Mouse (Mus musculus) forebrain, embryonic 16.5 days (tissue): ENCODE data around the gene Tmem116. TPM values are rescaled to one million over a fixed set of nuclear protein-coding genes. Genes with fewer than 3 reads are reported as not detected.

ENCODE experiments used
- ATAC-seq: fragments of 200-750 bp; cut with Nextera tagmentation; 2 replicates; pipeline ENCODE4 v1.8.0; 2017; ENCODE audit warnings: mild to moderate bottlenecking, moderate library complexity
- H3K27ac ChIP-seq: fragments of 300-500 bp; sonication (generic); 2 replicates; pipeline ENCODE4 v1.5.1; 2014; ENCODE audit warnings: low read length, control low read depth
- H3K27me3 ChIP-seq: fragments of 300-500 bp; sonication (generic); replicated peaks from 2 replicates; pipeline ENCODE4 v1.6.1; 2014; ENCODE audit warnings: low read length; ENCODE audit not compliant: control insufficient read depth, insufficient read depth
- H3K36me3 ChIP-seq: fragments of 300-500 bp; sonication (generic); 2 replicates; pipeline ENCODE4 v1.6.1; 2014; ENCODE audit not compliant: control insufficient read depth, insufficient read depth
- H3K4me1 ChIP-seq: fragments of 300-500 bp; sonication (generic); replicated peaks from 2 replicates; pipeline ENCODE4 v1.6.1; 2014; ENCODE audit warnings: low read length; ENCODE audit not compliant: control insufficient read depth, insufficient read depth
- H3K4me2 ChIP-seq: fragments of 300-500 bp; sonication (generic); 2 replicates; pipeline ENCODE4 v1.6.1; 2014; ENCODE audit warnings: mild to moderate bottlenecking, low read length, control low read depth
- H3K4me3 ChIP-seq: fragments of 300-500 bp; sonication (generic); replicated peaks from 2 replicates; pipeline ENCODE4 v1.5.1; 2014; ENCODE audit warnings: mild to moderate bottlenecking, low read length, control low read depth
- H3K9ac ChIP-seq: fragments of 300-500 bp; sonication (generic); replicated peaks from 2 replicates; pipeline ENCODE4 v1.6.1; 2014; ENCODE audit warnings: low read depth, low read length, control low read depth
- H3K9me3 ChIP-seq: fragments of 300-500 bp; sonication (generic); 2 replicates; pipeline ENCODE4 v1.6.1; 2016; ENCODE audit warnings: low read length; ENCODE audit not compliant: control insufficient read depth
- WGBS: fragments of 180-500 bp; shearing (Covaris S2); extraction: QIAGEN DNeasy Blood & Tissue Kit; methylation state at CpG from one replicate; pipeline ENCODE4 v1.1.7; 2014; 5-methylcytosine and 5-hydroxymethylcytosine counted together
- polyA plus RNA-seq: library from polyadenylated mRNA; unstranded; fragments of >200 nt; fragmentation: Nextera tagmentation; extraction: Ambion mirVana; gene quantifications from 2 replicates; pipeline ENCODE4 v1.2.1, GENCODE M21; 2015

The Tmem116 gene
- polyA plus RNA-seq, 1 experiment from 2014 or later: 1.9 TPM

DNA sequence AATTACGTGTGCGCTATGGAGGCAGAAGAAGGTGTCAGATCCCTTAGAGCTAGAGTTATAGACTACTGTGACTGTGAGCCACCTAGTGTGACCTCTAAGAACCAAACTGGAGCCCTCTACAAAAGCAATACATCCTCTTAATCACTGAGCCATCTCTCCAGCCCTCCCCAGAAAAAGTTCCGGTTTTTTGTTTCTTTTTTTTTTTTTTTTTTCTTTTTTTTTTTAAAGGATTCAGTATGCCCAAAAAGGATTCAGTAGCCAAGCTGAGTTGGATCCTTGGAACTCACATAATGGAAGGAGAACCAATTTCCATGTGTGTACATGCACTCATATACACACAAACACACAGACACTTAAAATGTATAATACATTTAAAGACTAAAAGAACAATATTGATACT, 91.7 kb downstream of the Tmem116 start:
- no peaks in the 10 kb centered on the region for H3K27me3 ChIP-seq
- no peaks in the 10 kb centered on the region for H3K9me3 ChIP-seq
- no peak overlapping the region for H3K4me2 ChIP-seq
- H3K4me1 ChIP-seq: peaks cover 33% of the 10 kb centered on the region
- no peak overlapping the region for H3K27ac ChIP-seq
- WGBS: 78% methylated on average over 3 of the region's 3 CpGs
- H3K9ac ChIP-seq: no peak overlapping the region
- H3K4me3 ChIP-seq: no peak overlapping the region
- H3K36me3 ChIP-seq: no peaks in the 10 kb centered on the region
- ATAC-seq: no peak

GRCm38 (mm10) chr5:121544910-121545792, 93.5 kb downstream of the Tmem116 start, which contains the start of the genes Adam1a and Gm42878:
TSS of gene Adam1a (minus strand) at chr5:121545482.
TSS of gene Gm42878 (minus strand) at chr5:121545482.
- Histone ChIP-seq H3K4me2 (peak within 1 kb of the TSS; percentile 82), H3K27ac (peak within 1 kb of the TSS; percentile 96), H3K27me3 (no peaks in the 10 kb centered on the region), H3K36me3 (no peaks in the 10 kb centered on the region), H3K9me3 (no peaks in the 10 kb centered on the region), H3K9ac (peak within 1 kb of the TSS; percentile 90), H3K4me1 (peaks cover 33% of the 10 kb centered on the region), H3K4me3 (peak within 1 kb of the TSS; percentile 90)
- WGBS: 2% methylated on average over 63 of the region's 97 CpGs
- ATAC-seq: peak; percentile 79

GRCm38 (mm10) chr5:121545793-121546529, 94.3 kb downstream of the Tmem116 start, which contains the start of gene Mapkapk5:
TSS of gene Mapkapk5 (minus strand) at chr5:121545905.
- Histone ChIP-seq H3K4me2 (peak within 1 kb of the TSS; percentile 82), H3K4me3 (peak within 1 kb of the TSS; percentile 90), H3K27me3 (no peaks in the 10 kb centered on the region), H3K9ac (peak within 1 kb of the TSS; percentile 90), H3K36me3 (no peaks in the 10 kb centered on the region), H3K27ac (peak within 1 kb of the TSS; percentile 96), H3K4me1 (peaks cover 33% of the 10 kb centered on the region), H3K9me3 (no peaks in the 10 kb centered on the region)
- WGBS: 1% methylated on average over 55 of the region's 55 CpGs
- ATAC-seq: peak; percentile 96

- H3K27ac ChIP-seq: no peak overlapping the region
- H3K9me3 ChIP-seq: no peaks in the 10 kb centered on the region
- peaks cover 33% of the 10 kb centered on the region for H3K4me1 ChIP-seq
- 39% methylated on average over 6 of the region's 6 CpGs for WGBS
- H3K9ac ChIP-seq: no peak overlapping the region
- no peak for ATAC-seq
- H3K27me3 ChIP-seq: no peaks in the 10 kb centered on the region
- H3K36me3 ChIP-seq: no peaks in the 10 kb centered on the region
- peak overlapping the region; percentile 58 for H3K4me2 ChIP-seq
- peak overlapping the region; percentile 90 for H3K4me3 ChIP-seq
These were observed 94.8 kb downstream of the Tmem116 start for GRCm38 (mm10) chr5:121546530-121546895.

DNA sequence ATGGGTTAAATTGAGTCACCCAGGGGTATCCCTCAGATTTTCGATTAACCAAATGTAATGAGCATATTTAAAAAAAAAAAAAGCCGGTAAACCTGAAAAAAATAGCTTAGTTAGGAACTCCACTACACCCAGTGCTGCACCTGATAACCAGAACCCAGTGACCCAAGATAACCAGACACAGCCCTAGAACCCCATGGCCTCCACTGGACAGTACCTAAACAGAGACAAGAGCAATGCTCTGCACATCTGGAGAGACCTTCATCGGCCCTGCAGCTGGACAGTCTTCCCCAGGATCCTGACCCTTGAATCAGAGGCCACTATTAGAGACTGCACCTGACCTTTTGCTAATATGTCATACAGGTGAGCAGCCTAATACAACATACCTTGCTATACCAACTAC, 95.4 kb downstream of the Tmem116 start:
- Histone ChIP-seq H3K4me1 (peaks cover 32% of the 10 kb centered on the region), H3K27ac (no peak overlapping the region), H3K9ac (no peak overlapping the region), H3K27me3 (no peaks in the 10 kb centered on the region), H3K36me3 (no peaks in the 10 kb centered on the region), H3K9me3 (no peaks in the 10 kb centered on the region), H3K4me2 (no peak overlapping the region), H3K4me3 (no peak overlapping the region)
- no peak for ATAC-seq
- 95% methylated on average over 3 of the region's 3 CpGs for WGBS

- Histone ChIP-seq H3K4me2 (no peak overlapping the region), H3K9me3 (no peaks in the 10 kb centered on the region), H3K4me1 (peaks cover 14% of the 10 kb centered on the region), H3K4me3 (no peak overlapping the region), H3K27me3 (no peaks in the 10 kb centered on the region), H3K27ac (no peak overlapping the region), H3K9ac (no peak overlapping the region), H3K36me3 (no peaks in the 10 kb centered on the region)
- WGBS: 89% methylated on average over 7 of the region's 7 CpGs
- no peak for ATAC-seq
These were observed 97.5 kb downstream of the Tmem116 start for GRCm38 (mm10) chr5:121549196-121549595.

GRCm38 (mm10) chr5:121562436-121562835, 110.7 kb downstream of the Tmem116 start:
- no peak overlapping the region for H3K27ac ChIP-seq
- no peaks in the 10 kb centered on the region for H3K36me3 ChIP-seq
- no peak for ATAC-seq
- H3K27me3 ChIP-seq: no peaks in the 10 kb centered on the region
- 0 out of 2 replicates have a peak, but pooled peaks cover 2% of the 10 kb centered on the region for H3K4me1 ChIP-seq
- no peak overlapping the region for H3K9ac ChIP-seq
- H3K4me2 ChIP-seq: no peak overlapping the region
- no peaks in the 10 kb centered on the region for H3K9me3 ChIP-seq
- 88% methylated on average over 3 of the region's 3 CpGs for WGBS
- H3K4me3 ChIP-seq: no peak overlapping the region

DNA sequence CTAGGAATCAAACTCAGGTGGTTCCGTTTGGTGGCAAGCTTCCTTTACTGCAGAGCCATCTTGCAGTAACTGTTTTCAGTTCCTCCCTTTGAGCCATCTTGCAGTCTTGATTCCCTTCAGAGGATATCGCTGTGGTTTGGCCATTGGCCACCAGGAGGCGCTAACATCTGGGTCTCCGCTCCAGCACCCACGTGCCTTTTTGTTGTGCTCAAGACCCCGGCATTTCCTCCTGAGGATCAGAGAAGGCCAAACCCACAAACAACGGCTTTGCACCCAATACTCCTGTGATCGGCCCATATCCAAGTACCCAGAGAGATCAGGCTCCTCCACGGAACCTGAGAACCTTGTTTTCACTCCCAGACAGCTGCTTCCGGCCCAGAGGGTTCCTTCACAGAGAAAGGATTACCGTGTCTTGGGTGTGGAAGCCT, 112.8 kb downstream of the Tmem116 start:
- peak overlapping the region; percentile 19; the same call in 1 of the 2 replicates for H3K4me2 ChIP-seq
- no peaks in the 10 kb centered on the region for H3K9me3 ChIP-seq
- H3K36me3 ChIP-seq: no peaks in the 10 kb centered on the region
- WGBS: 13% methylated on average over 11 of the region's 11 CpGs
- no peaks in the 10 kb centered on the region for H3K27me3 ChIP-seq
- H3K27ac ChIP-seq: no peak overlapping the region
- 0 out of 2 replicates have a peak, but pooled peaks cover 2% of the 10 kb centered on the region for H3K4me1 ChIP-seq
- ATAC-seq: peak; percentile 31; the same call in 1 of the 2 replicates
- no peak overlapping the region for H3K4me3 ChIP-seq
- 0 out of 2 replicates have a peak overlapping the region, but pooled peaks have one; percentile 19 for H3K9ac ChIP-seq
